Mouse (Mus musculus): ENCODE results near the gene Cerkl. TPM values are rescaled to one million over a fixed set of nuclear protein-coding genes. Genes with fewer than 3 reads are reported as not detected.

The Cerkl gene
- total RNA-seq, 2 experiments from 2014 or later, result 2.5 to 4.2 TPM

DNA sequence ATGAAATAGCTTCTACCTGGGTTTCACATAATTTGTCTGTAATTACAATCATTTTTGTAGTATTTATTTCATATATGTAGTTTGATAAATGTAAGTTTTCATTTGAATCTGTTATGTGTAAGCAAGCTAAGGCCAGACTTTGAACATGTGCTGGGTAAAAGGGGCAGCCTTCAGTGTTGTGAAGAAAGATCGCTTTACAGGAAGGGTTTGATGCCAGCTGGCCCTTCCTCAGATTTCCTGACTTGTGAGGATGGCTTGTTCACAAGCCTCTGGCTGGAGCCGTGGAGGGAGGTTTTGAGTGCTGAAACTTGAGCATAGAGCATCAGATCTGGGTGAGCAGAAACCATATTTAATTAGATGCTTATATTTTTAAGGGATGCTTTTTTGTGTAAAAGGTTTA lies 128.5 kb downstream of the Cerkl start:
- DNase-seq (ENCODE audit: low spot score in 2 of 2), result no peak

DNA sequence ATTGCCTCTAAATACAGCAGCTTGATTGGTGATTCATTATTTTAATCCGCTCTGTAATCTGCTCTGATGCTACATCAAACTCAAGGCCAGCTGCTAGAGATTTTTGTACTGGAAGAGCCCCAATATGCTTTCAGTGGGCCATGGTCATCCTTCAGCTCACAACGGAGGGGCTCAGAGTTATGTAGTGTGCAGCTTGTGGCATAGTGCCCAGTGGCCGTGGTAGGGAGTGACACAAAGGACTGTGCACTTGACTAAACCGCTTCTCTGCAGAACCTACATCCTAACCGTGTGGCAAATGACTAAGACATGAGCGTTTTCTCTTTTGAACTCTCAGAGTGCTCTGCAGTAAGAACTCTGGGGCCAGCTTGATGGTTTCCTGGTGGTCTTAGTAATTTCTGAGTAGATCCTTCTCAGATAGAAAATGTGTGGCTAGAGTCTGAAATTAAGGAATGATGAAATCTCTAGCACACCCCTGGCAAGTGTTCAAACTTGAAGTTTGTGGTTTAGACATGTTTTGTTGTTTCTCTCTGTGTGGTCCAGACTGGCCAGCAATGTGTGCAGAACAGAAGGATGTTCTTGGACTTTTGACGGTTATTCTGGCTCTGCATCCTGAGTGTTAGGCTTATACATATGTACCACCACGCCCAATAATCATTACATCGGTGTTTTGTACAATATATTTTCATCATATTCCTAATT lies 140.3 kb downstream of the Cerkl start:
- DNase-seq (ENCODE audit: low spot score in 2 of 2), result no peak

GRCm38 (mm10) chr2:79315108-79315507 lies 141.5 kb downstream of the Cerkl start:
- DNase-seq (ENCODE audit: low spot score in 2 of 2), result no peak

GRCm38 (mm10) chr2:79312499-79312898 lies 144.1 kb downstream of the Cerkl start:
- no peak for DNase-seq (ENCODE audit: low spot score in 2 of 2)

DNA sequence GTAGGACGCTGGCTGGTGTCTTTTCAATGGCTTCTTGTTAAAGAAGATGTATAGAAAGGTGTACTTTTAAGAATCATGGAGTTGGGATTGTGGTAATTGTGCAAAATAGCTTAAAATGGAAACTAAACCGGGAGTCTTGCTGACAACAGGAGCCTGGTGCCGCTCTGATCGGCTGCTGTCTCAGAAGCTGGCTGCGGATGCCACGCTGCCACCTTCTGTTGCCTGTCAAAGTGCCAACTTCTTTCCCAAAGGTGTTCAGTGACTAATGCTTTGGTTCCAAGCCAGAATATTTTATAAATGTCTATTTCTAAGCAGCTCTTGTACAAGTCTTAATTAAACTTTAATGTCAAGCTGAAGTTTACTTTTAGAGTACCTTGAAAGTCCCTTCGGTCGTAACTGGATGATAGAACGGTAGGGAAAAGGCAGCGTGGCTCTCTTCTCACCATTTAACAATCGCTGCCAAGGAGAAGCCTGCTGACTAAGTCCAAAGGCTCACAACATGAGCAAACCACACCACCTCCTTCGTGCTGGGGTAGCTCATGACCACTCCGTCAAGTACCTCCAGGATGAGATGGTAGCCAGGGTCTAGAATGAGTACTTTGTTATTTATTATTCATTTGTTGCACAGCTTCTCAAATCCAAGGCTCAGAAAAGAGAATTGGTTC lies 147.0 kb downstream of the Cerkl start:
- no peak for DNase-seq (ENCODE audit: low spot score in 2 of 2)

DNA sequence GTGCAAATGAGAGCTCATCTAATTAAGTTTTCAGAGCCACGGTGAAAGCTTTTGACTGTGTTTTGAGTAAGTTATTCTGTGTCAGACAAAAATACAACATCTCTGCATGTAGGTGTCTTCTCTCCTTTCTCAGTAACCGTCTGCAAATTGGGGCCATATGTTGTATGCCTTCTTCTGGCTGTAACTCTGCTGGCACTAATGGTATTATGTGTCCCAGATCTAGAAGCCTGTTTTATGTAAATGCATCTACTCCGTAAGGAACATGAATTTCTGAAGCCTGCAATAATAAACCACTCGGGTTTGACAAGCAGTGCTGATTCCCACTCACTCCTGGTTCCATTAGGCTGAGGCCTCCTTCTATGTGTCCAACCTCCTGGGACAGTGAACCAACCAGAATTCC lies 149.0 kb downstream of the Cerkl start:
- DNase-seq (ENCODE audit: low spot score in 2 of 2), result no peak

GRCm38 (mm10) chr2:79302398-79302797 lies 154.2 kb downstream of the Cerkl start:
- no peak for DNase-seq (ENCODE audit: low spot score in 2 of 2)

DNA sequence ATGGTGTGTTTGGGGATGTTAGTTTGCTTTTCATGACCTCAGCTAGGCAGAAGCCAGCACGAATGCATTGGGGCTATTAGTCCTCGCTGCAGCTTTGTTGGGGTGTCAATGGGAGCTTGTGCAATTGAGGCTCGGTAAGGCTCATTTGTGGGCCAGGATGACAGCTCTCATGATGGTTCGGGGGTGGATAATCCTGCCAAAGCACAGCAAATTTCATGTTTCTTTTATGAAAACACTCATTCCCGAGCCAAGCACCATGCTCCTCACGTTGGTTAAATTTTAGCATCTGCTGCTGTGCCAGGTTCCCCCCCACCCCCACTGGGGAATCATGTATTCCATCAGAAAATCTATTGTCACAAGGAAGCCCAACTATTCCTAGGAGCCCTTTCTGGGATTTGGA lies 164.2 kb downstream of the Cerkl start:
- no peak for DNase-seq (ENCODE audit: low spot score in 2 of 2)

DNA sequence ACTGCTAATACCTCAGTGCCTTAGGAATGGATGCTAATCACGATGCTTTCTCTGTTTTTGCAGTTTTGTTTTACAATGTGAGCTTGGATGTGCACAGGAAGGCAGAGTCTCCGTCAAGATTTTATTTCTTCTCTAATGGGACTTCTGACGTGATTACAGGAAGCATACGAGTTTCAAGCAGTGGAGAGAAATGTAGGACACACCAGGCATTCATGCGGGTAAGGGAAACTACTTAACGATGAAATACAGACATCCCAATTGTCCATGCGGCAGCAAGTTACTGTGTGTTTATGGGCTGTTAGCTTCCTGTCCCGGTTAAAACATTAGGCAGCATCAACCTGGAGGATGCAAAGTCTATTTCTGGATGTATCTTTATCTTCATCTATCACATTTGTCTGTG lies 164.7 kb downstream of the Cerkl start:
- no peak for DNase-seq (ENCODE audit: low spot score in 2 of 2)

GRCm38 (mm10) chr2:79290149-79290548 lies 166.4 kb downstream of the Cerkl start:
- DNase-seq (ENCODE audit: low spot score in 2 of 2), result no peak

GRCm38 (mm10) chr2:79284206-79284605 lies 172.4 kb downstream of the Cerkl start:
- no peak for DNase-seq (ENCODE audit: low spot score in 2 of 2)

Other genes starting within 250 kb of the Cerkl start
- 1 to 10 TPM; 2.2 to 4.9 TPM for gene Itga4, start 201.4 kb downstream of the Cerkl start, total RNA-seq (2021)
- gene Neurod1, start within 50 bp of the Cerkl start, total RNA-seq (2021), result not detected
- 10 to 100 TPM; 54.3 to 73.9 TPM for gene Itprid2, start 178.6 kb upstream of the Cerkl start, total RNA-seq (2021)

All from adrenal gland, adult 18-20 months (tissue).